Mouse (Mus musculus) stomach, postnatal 0 days (tissue): ENCODE data around the gene Mical3.

Experiments used
- CTCF ChIP-seq: IDR thresholded peaks from 2 replicates; pipeline ENCODE4 v1.5.1; 2016; ENCODE audit warnings: antibody characterized with exemption, low read depth, mild to moderate bottlenecking, moderate library complexity
- EP300 ChIP-seq: optimal IDR thresholded peaks from 2 replicates; pipeline ENCODE3; 2016; ENCODE audit warnings: antibody characterized with exemption

GRCm38 (mm10) chr6:120976991-120977390 is 153.8 kb downstream of the Mical3 start:
- TF ChIP-seq CTCF (no peak), EP300 (no peak)
